8 mouse cellular contexts compared by ENCODE assay signal in genomic region chr16:37539611-37540580, GRCm38 (mm10). TPM values are rescaled to one million over a fixed set of nuclear protein-coding genes. Genes with fewer than 3 reads are reported as not detected.
DNase-seq lines count a peak whose midpoint lies in the region; ATAC-seq and TF ChIP-seq lines count a peak whose summit lies in the region.

Gtf2e1 (minus strand) TSS chr16:37539789.
Rabl3 (plus strand) TSS chr16:37539885.

- H3K4me1 ChIP-seq in ES-Bruce4 (ENCODE audit: control insufficient read depth, insufficient read depth, low read length), result no peaks in the 10 kb centered on the region
- H3K4me1 ChIP-seq in forebrain, embryonic 13.5 days, result peaks cover 23% of the 10 kb centered on the region
- peaks cover 14% of the 10 kb centered on the region for H3K4me1 ChIP-seq in liver, postnatal 0 days (ENCODE audit: insufficient read depth)
- peaks cover 5% of the 10 kb centered on the region; the same call in 1 of the 2 replicates for H3K4me1 ChIP-seq in neural tube, embryonic 14.5 days (ENCODE audit: control insufficient read depth, insufficient read depth, low read length)

- ATAC-seq in cerebellum, adult (ENCODE audit: insufficient number of reproducible peaks, low FRiP score, low TSS enrichment), result peak; percentile 98
- peak; percentile 100 for ATAC-seq in forebrain, embryonic 13.5 days
- ATAC-seq in liver, postnatal 0 days, result peak; percentile 99
- ATAC-seq in neural tube, embryonic 14.5 days (ENCODE audit: low read depth), result peak; percentile 99

- TF ChIP-seq EP300 in ES-Bruce4 (IDR thresholded peaks at IDR 0.05; ENCODE audit: insufficient read depth, low read depth, low read length), result no peak
- peak; percentile 63; the same call in 1 of the 2 replicates for TF ChIP-seq EP300 in liver, postnatal 0 days (IDR thresholded peaks at IDR 0.05; ENCODE audit: low read depth)

- no peaks in the 10 kb centered on the region for H3K27me3 ChIP-seq in ES-Bruce4 (ENCODE audit: control insufficient read depth, insufficient read depth, low read length, poor library complexity, severe bottlenecking)
- no peaks in the 10 kb centered on the region for H3K27me3 ChIP-seq in forebrain, embryonic 13.5 days
- no peaks in the 10 kb centered on the region for H3K27me3 ChIP-seq in liver, postnatal 0 days (ENCODE audit: insufficient read depth, low read length)
- no peaks in the 10 kb centered on the region for H3K27me3 ChIP-seq in neural tube, embryonic 14.5 days (ENCODE audit: control insufficient read depth, insufficient read depth, low read length)

- H3K4me2 ChIP-seq in forebrain, embryonic 13.5 days, result peak within 1 kb of the TSS; percentile 74
- peak within 1 kb of the TSS; percentile 97 for H3K4me2 ChIP-seq in liver, postnatal 0 days (ENCODE audit: low read depth, low read length)
- peak within 1 kb of the TSS; percentile 61 for H3K4me2 ChIP-seq in neural tube, embryonic 14.5 days (ENCODE audit: low read depth, low read length)

- no peaks in the 10 kb centered on the region for H3K9me3 ChIP-seq in ES-Bruce4 (replicated peaks; ENCODE audit: control insufficient read depth, insufficient read depth, low read length, poor library complexity, severe bottlenecking)
- no peaks in the 10 kb centered on the region for H3K9me3 ChIP-seq in forebrain, embryonic 13.5 days (replicated peaks)
- H3K9me3 ChIP-seq in liver, postnatal 0 days (ENCODE audit: low read length), result no peaks in the 10 kb centered on the region
- no peaks in the 10 kb centered on the region for H3K9me3 ChIP-seq in neural tube, embryonic 14.5 days (ENCODE audit: control insufficient read depth, low read length)

- peak within 1 kb of the TSS; percentile 98 for H3K4me3 ChIP-seq in ES-Bruce4 (ENCODE audit: low read depth, low read length)
- peak within 1 kb of the TSS; percentile 87 for H3K4me3 ChIP-seq in forebrain, embryonic 13.5 days
- peak within 1 kb of the TSS; percentile 74 for H3K4me3 ChIP-seq in liver, postnatal 0 days (ENCODE audit: low read depth, low read length)
- peak within 1 kb of the TSS; percentile 73 for H3K4me3 ChIP-seq in neural tube, embryonic 14.5 days (ENCODE audit: low read depth, low read length)

- no peak for TF ChIP-seq CTCF in ES-Bruce4 (IDR thresholded peaks at IDR 0.05; ENCODE audit: low read depth, low read length)
- no peak for TF ChIP-seq CTCF in liver, postnatal 0 days (IDR thresholded peaks at IDR 0.05; ENCODE audit: low read depth)

- intact Hi-C loops in heart, postnatal 10 days (cut with DNase I), result loop anchor here (5.0 kb wide), 2 partner anchors 97 to 112 kb away; partner anchors contain the start of gene Ndufb4

- peak within 1 kb of the TSS; percentile 94 for H3K9ac ChIP-seq in ES-Bruce4 (ENCODE audit: low read depth, poor library complexity, severe bottlenecking)
- peak within 1 kb of the TSS; percentile 87 for H3K9ac ChIP-seq in forebrain, embryonic 13.5 days
- peak within 1 kb of the TSS; percentile 89 for H3K9ac ChIP-seq in liver, postnatal 0 days (replicated peaks)
- peak within 1 kb of the TSS; percentile 82 for H3K9ac ChIP-seq in neural tube, embryonic 14.5 days (replicated peaks; ENCODE audit: low read depth, low read length)

- peak within 1 kb of the TSS; percentile 20; the same call in 1 of the 2 replicates for H3K27ac ChIP-seq in ES-Bruce4 (ENCODE audit: insufficient read depth, low read length)
- H3K27ac ChIP-seq in forebrain, embryonic 13.5 days, result peak within 1 kb of the TSS; percentile 79
- peak within 1 kb of the TSS; percentile 84 for H3K27ac ChIP-seq in liver, postnatal 0 days (ENCODE audit: low read depth)
- H3K27ac ChIP-seq in neural tube, embryonic 14.5 days (ENCODE audit: low read depth, low read length), result peak within 1 kb of the TSS; percentile 94

- H3K36me3 ChIP-seq in ES-Bruce4 (ENCODE audit: control insufficient read depth, insufficient read depth, low read length, poor library complexity, severe bottlenecking), result peaks cover 13% of the 10 kb centered on the region
- H3K36me3 ChIP-seq in forebrain, embryonic 13.5 days (ENCODE audit: poor library complexity, severe bottlenecking), result peaks cover 20% of the 10 kb centered on the region
- peaks cover 12% of the 10 kb centered on the region for H3K36me3 ChIP-seq in liver, postnatal 0 days (replicated peaks; ENCODE audit: insufficient read depth, low read length)
- H3K36me3 ChIP-seq in neural tube, embryonic 14.5 days (ENCODE audit: control insufficient read depth, insufficient read depth, low read length), result peaks cover 3% of the 10 kb centered on the region; the same call in 1 of the 2 replicates

- 2% methylated on average over 41 of the region's 41 CpGs for WGBS in forebrain, embryonic 13.5 days
- 1% methylated on average over 41 of the region's 41 CpGs for WGBS in large intestine, adult 2 months
- 1% methylated on average over 41 of the region's 41 CpGs for WGBS in liver, postnatal 0 days (ENCODE audit: insufficient replicate concordance)
- 2% methylated on average over 41 of the region's 41 CpGs for WGBS in neural tube, embryonic 14.5 days

- peak; percentile 99 for DNase-seq in heart, postnatal 10 days
- DNase-seq in large intestine, adult 2 months (ENCODE audit: low read depth, low spot score), result peak; percentile 99
- peak; percentile 96 for DNase-seq in liver, postnatal 0 days
- peak; percentile 95 for DNase-seq in testis, postnatal 10 days (ENCODE audit: low spot score)

- no peak for TF ChIP-seq POLR2A in ES-Bruce4 (IDR thresholded peaks at IDR 0.05; ENCODE audit: insufficient read depth, low read length)

RNA-seq across cellular contexts. Expression of gene Gtf2e1, which starts in this region (rescaled TPM):
- 66.4 and 68.9 TPM in 2 replicates for polyA plus RNA-seq in ES-Bruce4 (2011; ENCODE audit: insufficient read depth, insufficient read length, low read depth, missing spikeins)
- polyA plus RNA-seq in forebrain, embryonic 13.5 days (2015; fragmentation: Nextera tagmentation; extraction: Ambion mirVana), result 41.9 and 43.0 TPM in 2 replicates
- 10 to 100 TPM in 1 of 2 experiments, 1 to 10 TPM in 1; 8.8 to 11.7 TPM for total RNA-seq in heart, postnatal 10 days (2021)
- 3.8 and 5.9 TPM in 2 replicates for polyA plus RNA-seq in large intestine, adult 2 months (2012; rRNA removed)
- 5.8 and 5.9 TPM in 2 replicates for polyA plus RNA-seq in liver, postnatal 0 days (2015; fragmentation: Nextera tagmentation; extraction: Ambion mirVana)
- polyA plus RNA-seq in neural tube, embryonic 14.5 days (2014; fragmentation: Nextera tagmentation; extraction: Ambion mirVana), result 23.5 and 30.1 TPM in 2 replicates

RNA-seq across cellular contexts. Expression of gene Rabl3, which starts in this region (rescaled TPM):
- 20.4 and 21.5 TPM in 2 replicates for polyA plus RNA-seq in ES-Bruce4 (2011; ENCODE audit: insufficient read depth, insufficient read length, low read depth, missing spikeins)
- polyA plus RNA-seq in forebrain, embryonic 13.5 days (2015; fragmentation: Nextera tagmentation; extraction: Ambion mirVana), result 25.9 and 28.1 TPM in 2 replicates
- total RNA-seq in heart, postnatal 10 days (2021), result 10 to 100 TPM; 11.4 to 12.1 TPM
- 4.3 and 5.2 TPM in 2 replicates for polyA plus RNA-seq in large intestine, adult 2 months (2012; rRNA removed)
- polyA plus RNA-seq in liver, postnatal 0 days (2015; fragmentation: Nextera tagmentation; extraction: Ambion mirVana), result 14.2 and 14.9 TPM in 2 replicates
- polyA plus RNA-seq in neural tube, embryonic 14.5 days (2014; fragmentation: Nextera tagmentation; extraction: Ambion mirVana), result 16.3 and 21.5 TPM in 2 replicates

Comparison
In these comparisons a context has a peak if more than half of its experiments do, and no peak if none do; other contexts are left out.
1. Peak in every context shown above with its lines: DNase-seq, ATAC-seq, H3K4me3 ChIP-seq and H3K27ac ChIP-seq.
2. H3K27ac ChIP-seq: peak in every context shown above with its lines; median percentile 94 in neural tube, embryonic 14.5 days; 84 in liver, postnatal 0 days; 79 in forebrain, embryonic 13.5 days; 20 in ES-Bruce4.